Mouse (Mus musculus): ENCODE data around the gene Sac3d1. TPM values are rescaled to one million over a fixed set of nuclear protein-coding genes. Genes with fewer than 3 reads are reported as not detected.
"Not testable (repeated sequence)": the region's sequence is repeated elsewhere in the genome, so short reads cannot be mapped to it uniquely, and the experiment has no call there.

The Sac3d1 gene
- total RNA-seq (2014; fragmentation: Nextera tagmentation) (18.8 and 20.9 TPM in 2 replicates), total RNA-seq (2017) (7.7 and 9.3 TPM in 2 replicates)

DNA sequence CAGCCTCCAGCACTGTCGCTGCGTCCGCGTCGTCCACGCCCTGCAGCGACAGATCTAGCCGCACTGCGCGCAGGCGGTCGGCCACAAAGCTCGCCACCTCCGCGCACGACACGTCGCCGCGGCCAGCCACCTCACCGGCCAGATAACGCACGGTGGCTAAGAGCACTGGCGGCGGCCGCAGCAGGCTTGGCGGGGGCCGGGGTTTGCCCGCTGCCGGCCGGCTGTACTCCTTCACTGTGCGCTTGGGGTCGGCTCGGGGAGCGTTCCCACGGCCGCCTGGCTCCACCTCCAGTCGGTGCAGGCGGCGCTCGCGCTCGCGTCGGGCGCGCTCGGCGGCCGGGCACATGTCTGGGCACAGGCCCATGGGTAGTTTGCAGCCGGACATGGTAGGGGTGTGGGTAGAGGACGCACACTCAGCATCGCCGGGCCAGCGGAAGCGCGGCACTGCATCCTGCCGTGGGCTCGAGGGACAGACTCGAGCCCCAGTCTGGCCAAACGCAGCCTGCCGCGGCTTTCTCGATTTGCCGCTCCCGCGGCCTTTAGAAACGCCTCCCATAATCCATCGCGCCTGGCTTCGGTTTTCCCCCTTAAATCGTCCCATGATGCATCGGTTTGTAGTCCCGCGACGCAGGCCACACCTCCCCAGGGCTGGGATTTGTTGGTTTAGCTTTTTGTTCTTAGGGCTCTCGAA is at the start of gene Sac3d1:
TSS of gene Sac3d1 (minus strand) at position 665 of the 691 bp plus-strand sequence.
- ATAC-seq (replicated peaks; ENCODE audit: low FRiP score, low TSS enrichment, poor library complexity, severe bottlenecking): peak; percentile 74

- ATAC-seq (replicated peaks; ENCODE audit: low FRiP score, low TSS enrichment, poor library complexity, severe bottlenecking): no peak
Measured at GRCm38 (mm10) chr19:6166750-6167149, 48.3 kb upstream of the Sac3d1 start.

GRCm38 (mm10) chr19:6163872-6164547 is 45.6 kb upstream of the Sac3d1 start:
- ATAC-seq (replicated peaks; ENCODE audit: low FRiP score, low TSS enrichment, poor library complexity, severe bottlenecking): no peak

DNA sequence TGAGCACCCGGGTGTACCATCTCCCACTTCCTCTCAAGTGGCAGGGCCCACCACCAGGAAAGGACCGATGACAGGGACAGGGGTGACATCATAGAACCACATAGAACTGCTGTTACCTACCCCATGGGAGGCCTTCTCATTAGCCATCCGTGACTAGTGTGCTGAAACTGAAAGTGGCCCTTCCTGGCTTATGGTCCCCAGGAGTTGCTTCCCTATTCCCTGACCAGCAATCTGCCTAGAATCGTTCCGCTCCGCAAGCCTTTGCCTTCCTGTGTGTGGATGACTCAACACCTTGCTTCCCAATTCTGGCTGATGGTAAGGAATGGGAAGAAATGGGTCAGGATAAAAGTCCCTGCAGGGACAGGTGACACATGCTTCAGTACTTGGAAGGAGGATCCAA is 38.8 kb upstream of the Sac3d1 start:
- no peak for ATAC-seq (replicated peaks; ENCODE audit: low FRiP score, low TSS enrichment, poor library complexity, severe bottlenecking)

DNA sequence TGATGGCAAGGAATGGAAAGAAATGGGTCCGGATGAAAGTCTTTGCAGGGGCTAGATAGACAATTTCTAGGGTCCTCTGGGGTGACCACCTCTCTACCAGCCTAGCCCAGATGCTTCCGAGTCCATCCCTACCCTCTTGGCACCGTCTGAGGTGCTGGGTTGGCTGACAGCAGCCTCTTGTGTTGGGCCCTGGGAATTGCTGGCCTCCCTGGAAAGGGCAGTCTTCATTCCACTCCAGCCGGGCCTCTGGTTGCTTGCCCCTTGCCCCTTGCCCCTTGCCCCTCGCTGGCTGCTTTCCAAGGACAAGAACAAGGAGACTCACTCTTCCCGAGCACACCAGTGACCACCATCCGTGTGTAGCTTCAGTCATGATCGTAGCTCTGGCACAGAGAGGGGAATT is 37.9 kb upstream of the Sac3d1 start:
- no peak for ATAC-seq (replicated peaks; ENCODE audit: low FRiP score, low TSS enrichment, poor library complexity, severe bottlenecking)

GRCm38 (mm10) chr19:6155174-6155573 is 36.7 kb upstream of the Sac3d1 start:
- ATAC-seq (replicated peaks; ENCODE audit: low FRiP score, low TSS enrichment, poor library complexity, severe bottlenecking): peak; percentile 56

DNA sequence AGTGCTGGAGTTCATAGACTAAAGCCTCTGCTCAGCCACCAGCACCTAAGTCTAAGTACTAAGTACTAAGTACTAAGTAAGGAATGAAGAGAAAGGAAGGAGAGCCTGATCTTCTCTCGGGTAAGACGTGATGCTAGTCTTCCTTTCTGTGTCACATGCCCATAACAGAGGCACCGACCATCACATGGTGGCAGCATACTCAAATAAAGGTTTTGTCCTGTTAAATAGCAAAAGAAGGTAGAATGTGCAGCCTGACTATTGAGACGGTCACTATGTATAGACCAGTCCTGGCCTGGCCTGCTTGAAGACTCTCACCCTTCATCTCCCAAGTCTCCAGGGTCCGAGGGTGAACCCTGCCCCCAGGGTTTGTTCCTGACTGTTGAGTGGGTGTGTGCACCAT is 26.4 kb upstream of the Sac3d1 start:
- ATAC-seq (replicated peaks; ENCODE audit: low FRiP score, low TSS enrichment, poor library complexity, severe bottlenecking): no peak

DNA sequence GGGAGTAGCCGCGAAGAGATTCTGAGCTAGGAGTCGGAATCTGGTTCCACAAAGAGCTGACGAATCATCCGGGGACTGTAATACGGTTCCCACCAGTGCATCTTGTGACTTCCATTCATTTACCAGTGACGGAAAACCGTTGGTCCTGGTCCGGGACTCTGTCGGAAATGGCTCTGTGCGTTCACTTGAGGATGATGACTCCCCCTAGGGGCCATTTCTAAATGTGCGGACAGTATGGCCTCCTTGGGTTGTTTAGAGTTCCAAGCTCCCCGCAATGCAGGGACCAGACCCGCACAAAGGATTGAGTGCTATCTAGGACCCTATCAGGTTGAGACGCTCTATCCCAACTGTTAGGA is 22.9 kb upstream of the Sac3d1 start, which contains the start of gene Arl2:
TSS of gene Arl2 (minus strand) at position 155 of the 356 bp plus-strand sequence.
- ATAC-seq (replicated peaks; ENCODE audit: low FRiP score, low TSS enrichment, poor library complexity, severe bottlenecking): peak; percentile 75

GRCm38 (mm10) chr19:6140678-6141393 is 22.4 kb upstream of the Sac3d1 start, which contains the start of gene Batf2:
TSS of gene Batf2 (plus strand) at chr19:6140983.
- peak; percentile 90 for ATAC-seq (replicated peaks; ENCODE audit: low FRiP score, low TSS enrichment, poor library complexity, severe bottlenecking)

DNA sequence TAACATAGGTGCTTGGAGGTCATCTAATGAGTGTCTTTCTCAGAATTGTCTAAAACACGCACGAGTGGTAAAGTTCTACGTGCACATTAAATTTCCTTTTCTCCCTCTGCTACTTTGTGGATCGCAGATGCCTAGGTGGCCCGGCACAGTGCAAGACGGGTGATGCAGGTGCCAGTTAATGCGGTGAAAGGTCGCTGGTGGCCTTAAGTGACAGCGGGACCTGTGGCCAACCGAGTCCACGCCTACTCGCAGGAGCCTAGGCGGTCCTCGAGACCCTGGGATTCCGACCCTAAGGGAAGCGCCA is 21.9 kb upstream of the Sac3d1 start:
- ATAC-seq (replicated peaks; ENCODE audit: low FRiP score, low TSS enrichment, poor library complexity, severe bottlenecking): peak; percentile 28

DNA sequence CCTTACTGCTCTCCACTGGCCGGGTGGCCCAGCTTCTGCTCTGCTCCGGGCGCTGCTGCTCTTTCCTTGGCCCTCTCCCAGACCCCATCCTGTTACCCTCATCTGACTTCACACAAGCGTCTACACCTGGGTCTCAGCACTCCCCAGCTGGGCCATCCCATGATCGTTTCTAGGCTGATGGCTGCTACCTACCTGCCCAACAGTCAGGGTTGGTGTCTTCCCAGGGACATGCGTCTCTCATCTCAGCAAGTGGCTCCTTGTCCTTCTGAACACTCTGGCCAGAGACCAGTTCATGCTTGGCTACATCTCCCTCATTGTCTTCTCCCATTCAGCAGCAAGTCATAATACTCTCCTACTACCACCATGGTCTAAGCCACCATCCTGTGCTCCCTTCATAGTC is 21.3 kb upstream of the Sac3d1 start:
- no peak for ATAC-seq (replicated peaks; ENCODE audit: low FRiP score, low TSS enrichment, poor library complexity, severe bottlenecking)

- ATAC-seq (replicated peaks; ENCODE audit: low FRiP score, low TSS enrichment, poor library complexity, severe bottlenecking): no peak
Measured at GRCm38 (mm10) chr19:6136397-6136796, 17.9 kb upstream of the Sac3d1 start.

DNA sequence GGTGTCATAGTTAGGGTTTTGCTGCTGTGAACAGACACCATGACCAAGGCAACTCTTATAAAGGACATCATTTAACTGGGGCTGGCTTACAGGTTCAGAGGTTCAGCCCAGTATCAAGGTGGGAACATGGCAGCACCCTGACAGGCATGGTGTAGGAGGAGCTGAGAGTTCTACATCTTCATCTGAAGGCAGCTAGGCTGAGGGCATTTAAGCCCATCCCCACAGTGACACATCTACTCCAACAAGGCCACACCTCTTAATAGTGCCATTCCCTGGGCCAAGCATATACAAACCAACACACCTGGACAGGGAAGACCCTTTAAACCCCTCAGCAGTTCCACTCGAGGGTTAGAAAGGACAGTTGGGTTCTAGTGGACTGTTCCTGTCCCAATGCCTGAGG is 14.7 kb upstream of the Sac3d1 start:
- not testable (repeated sequence) for ATAC-seq (replicated peaks; ENCODE audit: low FRiP score, low TSS enrichment, poor library complexity, severe bottlenecking)

DNA sequence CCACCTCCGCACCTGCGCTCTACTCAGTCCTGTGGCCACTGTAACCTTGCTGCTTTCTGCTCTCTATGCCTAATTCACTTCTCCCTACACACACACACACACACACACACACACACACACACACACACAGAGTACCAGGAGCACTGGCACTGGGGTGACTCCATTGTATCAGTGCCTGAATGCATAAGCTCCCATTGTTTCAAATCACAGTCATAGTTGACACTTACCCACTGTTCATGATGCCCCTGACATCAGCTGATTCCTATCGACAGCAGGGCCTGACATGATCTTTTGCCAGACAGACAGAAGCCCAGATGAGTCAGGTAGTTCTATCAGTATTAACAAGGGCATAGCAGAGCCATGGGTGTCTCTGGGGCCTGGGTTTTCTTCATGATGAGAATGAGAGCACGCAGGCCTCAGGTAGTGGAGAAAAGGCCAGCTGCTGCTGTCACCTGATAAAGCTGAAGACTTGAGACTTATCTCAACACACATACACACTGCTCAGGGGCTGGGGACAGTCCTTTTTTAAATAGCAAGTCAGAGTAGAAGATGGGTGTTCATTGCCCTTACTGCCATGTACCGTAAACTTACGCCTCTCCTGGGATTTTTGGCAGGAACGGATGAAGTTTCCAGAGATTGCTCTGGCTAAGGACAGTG is 13.8 kb upstream of the Sac3d1 start:
- peak; percentile 56 for ATAC-seq (replicated peaks; ENCODE audit: low FRiP score, low TSS enrichment, poor library complexity, severe bottlenecking)

- not testable (repeated sequence) for ATAC-seq (replicated peaks; ENCODE audit: low FRiP score, low TSS enrichment, poor library complexity, severe bottlenecking)
Measured at GRCm38 (mm10) chr19:6130414-6131128, 12.1 kb upstream of the Sac3d1 start.

DNA sequence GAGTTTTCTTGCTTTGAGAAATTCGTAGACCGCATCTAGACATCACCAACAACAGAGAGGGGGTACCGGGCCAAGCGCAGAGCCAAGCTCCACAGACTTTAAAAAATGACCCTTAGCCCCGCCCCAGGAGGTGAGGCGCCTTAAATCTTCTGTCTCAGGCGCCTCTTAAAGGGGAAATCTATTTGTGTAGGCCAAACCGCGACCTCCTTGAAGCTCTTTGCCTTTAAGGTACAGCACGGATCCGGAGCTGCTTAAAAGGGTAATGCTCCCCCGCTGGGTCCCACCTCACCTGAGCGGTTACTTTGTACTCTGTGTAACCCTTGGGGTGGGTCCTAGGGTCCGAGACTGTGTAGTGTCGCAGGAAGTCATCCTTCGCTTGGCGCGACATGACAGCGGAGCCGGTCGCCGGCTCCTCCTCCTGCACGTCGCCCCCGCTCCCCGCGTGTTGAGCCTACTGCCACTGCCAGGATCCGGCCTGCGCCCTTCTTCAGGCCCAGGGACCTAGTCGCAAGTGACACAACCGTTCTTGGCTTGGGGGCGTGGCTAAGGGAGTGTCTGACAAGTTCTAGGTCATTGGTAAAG is 9.4 kb upstream of the Sac3d1 start, which contains the start of gene Snx15:
TSS of gene Snx15 (minus strand) at position 545 of the 582 bp plus-strand sequence.
- ATAC-seq (replicated peaks; ENCODE audit: low FRiP score, low TSS enrichment, poor library complexity, severe bottlenecking): peak; percentile 92

DNA sequence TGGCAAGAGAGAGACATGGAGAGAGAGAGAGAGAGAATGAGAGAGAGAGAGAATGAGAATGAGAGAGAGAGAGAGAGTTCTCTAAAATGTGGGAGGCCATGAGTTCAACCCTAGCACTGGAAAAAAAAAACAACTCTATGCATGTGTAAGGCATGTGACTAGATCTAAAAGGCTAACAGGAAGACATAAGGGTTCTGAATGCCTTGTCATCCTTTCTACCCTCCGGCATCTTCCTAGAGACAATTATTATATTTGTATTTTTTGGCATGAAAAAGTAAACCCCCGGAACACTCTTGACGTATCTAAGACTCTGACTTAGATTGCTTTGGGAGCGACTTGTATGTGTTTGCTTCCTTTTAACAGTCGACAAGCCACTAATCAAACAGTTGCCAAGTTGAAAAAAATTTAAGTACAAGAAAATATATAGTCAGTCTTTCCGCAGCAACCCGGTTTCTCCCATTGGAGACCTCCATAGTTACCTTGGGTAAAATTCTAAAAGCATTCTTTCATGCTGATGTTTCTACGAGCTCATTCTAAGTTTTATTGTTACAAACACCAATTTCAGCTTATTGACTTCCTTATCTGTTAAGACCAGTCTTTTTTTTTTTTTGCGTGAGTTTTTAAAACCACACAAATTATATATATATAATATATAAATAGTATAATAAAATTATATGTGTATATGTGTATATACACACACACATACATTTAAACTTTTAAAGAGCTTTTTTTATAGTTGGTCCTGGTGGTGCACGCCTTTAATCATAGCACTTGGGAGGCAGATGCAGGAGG is 8.5 kb upstream of the Sac3d1 start:
- ATAC-seq (replicated peaks; ENCODE audit: low FRiP score, low TSS enrichment, poor library complexity, severe bottlenecking): no peak

- 0 out of 2 replicates have a peak, but pooled peaks have one; percentile 16 for ATAC-seq (replicated peaks; ENCODE audit: low FRiP score, low TSS enrichment, poor library complexity, severe bottlenecking)
Measured at GRCm38 (mm10) chr19:6126289-6126688, 7.8 kb upstream of the Sac3d1 start.
